Mouse (Mus musculus) heart, adult 9 months (tissue): ENCODE results near the gene AC124502.3.
A peak's percentile ranks its signal among the peaks of the same experiment; 100 is the strongest.
"Not testable (repeated sequence)": the region's sequence is repeated elsewhere in the genome, so short reads cannot be mapped to it uniquely, and the experiment has no call there.

Source experiments
- DNase-seq, 2 experiments: peaks; one replicate each; pipeline ENCODE4 v3.0.0; 2022; ENCODE audit warnings: low spot score in 2 of 2

AC124502.3 gene

DNA sequence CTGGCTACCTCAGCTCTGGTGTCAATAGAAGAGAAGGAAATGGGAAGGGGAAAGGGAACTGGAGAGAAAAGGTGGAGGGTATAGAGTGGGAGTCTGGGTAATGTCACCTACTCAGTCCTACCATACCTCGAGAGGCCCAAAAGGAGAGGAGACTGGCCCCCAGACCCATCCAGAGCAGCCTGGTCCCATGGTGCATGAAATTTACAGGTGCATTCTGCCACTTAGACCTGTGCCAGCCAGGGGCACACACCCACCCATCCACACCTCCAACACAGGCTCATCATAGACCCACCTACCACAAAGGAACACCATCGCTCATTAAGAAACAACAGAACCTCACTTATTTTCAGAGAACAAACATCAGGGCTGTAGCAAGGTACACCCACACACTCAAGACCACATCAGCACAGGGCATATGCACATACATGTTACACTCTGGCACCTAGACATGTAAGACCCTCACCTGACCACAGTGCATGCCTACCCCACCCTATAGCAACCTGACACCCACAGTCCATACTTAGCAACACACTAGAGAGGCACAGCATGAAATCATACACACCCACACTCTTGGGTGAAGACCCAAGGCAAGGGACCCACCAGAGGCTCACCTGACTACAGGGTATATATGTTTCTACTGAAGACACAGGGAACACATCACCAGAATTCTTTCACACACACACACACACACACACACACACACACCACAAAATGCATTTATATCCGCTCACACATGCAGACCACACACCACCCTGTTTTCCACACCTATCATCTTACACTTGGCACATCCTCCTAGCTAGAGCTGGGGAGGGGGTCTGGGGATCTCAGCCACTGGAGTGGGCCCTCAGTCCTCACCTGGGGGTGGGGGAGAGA, 45.5 kb downstream of the AC124502.3 start:
- no peak for DNase-seq

DNA sequence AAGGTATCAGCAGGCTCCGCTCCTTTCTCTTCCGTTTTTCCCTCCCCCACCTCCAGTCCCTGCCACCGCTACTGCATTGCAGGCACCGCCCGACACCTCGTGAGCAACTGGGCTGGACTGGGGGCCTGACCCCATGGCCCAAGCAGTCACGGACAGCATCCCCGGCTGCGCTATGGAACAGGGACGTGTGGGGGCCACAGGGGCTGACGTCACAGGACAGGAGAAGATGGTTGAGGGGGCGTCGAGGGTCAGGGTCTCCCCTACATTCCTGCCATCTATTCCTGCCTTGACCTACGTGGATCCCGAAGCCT, 46.1 kb downstream of the AC124502.3 start:
- DNase-seq, result no peak

DNA sequence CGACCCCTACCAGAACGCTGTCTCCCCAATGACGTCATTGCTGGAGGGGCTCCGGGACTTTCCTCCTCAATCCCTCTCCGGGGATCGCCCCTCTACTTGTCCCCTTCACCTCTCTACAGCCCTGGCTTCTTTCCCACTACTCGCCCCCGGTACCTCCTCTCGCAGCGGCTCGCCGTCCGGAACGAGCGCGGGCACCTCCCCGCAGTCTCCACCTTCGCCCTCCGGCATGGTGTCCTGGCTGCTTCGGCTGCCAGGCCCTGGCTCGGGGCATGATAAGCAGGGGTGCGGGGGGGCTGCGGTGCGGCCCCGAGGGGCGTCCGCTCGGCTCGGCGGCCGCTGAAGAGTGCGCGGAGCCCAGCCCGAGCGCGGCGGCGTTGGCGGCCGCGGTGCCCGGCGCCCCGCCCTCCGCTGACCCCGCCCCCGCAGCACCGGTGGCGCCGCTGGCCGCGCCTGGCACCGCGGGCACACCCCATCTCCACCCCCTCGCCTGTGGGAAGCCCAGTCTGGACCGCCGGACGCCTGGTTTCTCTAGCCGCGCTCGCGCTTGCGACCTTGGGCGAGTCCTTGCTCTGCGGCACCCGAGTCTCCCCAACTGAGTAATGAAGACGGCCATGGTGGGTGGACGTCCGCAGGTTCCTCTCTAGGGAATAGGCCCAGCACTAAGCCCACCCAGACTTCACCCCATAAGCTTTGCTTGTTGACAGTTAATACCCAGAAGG, 46.6 kb downstream of the AC124502.3 start, which contains the start of gene Tmem151a:
Tmem151a (minus strand) TSS at position 387 of the 719 bp plus-strand sequence.
- no peak for DNase-seq

DNA sequence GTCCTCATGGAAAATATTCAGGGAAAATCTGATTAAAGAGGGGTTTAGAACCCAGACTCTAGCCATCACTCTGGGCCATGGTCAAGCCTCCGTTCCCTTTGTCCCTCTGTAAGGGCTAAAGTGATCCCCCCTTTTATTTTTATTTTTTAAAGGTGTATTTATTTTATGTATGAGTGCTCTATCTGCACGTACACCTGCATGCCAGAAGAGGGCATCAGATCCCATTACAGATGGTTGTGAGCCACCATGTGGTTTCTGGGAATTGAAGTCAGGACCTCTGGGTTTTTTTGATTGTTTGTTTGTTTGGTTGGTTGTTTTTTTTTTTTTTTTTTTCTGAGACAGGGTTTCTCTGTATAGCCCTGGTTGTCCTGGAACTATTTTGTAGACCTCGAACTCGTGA, 47.8 kb downstream of the AC124502.3 start:
- not testable (repeated sequence) for DNase-seq

DNA sequence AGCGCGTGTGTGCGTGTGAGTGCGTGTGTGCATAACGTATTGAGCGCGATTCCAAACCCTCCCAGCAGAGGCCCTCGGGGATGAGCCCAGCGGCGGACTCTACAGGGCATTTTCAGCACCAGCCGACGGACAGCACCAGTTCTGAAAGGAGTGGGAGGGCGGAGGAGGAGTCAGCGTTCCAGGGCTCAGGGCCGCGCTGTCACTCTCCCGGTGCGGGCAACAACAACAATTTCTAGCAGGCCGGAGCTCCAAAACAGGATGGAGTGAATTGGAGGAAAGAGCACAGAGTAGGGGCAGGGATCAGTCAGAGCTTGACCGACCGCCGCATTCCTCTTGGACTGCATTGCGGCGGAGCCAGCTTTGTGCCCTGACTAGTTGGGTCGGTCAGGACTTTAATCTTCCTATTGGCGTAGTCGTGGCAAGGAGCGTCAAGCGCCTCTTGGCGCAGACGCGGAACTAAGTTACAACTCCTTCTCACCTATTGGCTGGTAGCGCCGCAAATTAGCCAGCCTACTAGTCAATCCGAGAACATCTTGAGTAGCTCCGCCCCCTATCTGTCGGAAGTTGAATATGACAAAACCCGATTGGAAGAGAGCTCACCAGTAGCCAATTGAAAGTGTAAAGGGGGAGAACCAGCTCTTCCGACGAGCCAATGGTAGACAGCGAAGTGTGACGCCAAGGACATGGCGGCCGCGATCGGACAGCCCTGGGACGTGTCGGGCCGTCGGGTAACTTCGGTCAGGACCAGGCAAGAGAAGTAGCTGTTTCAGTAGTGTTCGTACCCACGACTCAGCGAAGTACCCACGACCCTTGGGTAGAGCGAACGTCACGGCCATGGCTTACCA, 49.4 kb downstream of the AC124502.3 start, which contains the start of gene Yif1a:
Yif1a (plus strand) TSS at position 655 of the 845 bp plus-strand sequence.
- peak; percentile 98 to 99 for DNase-seq

DNA sequence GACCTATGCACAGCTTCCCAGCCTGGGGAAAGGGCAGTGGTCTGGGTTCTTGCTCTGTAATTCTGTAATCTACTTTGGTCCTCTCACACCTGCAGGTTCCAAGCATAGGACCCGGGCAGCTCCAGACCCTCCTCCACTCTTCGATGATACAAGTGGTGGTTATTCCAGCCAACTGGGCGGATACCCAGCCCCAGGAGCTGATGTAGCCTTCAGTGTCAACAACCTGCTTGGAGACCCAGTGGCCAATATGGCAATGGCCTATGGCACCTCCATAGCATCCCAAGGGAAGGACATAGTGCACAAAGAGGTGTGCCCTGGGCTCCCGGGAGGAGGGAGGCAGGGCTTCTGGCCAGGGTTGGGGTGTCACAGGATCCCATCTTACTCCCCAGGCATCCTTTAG, 50.6 kb downstream of the AC124502.3 start:
- no peak for DNase-seq

DNA sequence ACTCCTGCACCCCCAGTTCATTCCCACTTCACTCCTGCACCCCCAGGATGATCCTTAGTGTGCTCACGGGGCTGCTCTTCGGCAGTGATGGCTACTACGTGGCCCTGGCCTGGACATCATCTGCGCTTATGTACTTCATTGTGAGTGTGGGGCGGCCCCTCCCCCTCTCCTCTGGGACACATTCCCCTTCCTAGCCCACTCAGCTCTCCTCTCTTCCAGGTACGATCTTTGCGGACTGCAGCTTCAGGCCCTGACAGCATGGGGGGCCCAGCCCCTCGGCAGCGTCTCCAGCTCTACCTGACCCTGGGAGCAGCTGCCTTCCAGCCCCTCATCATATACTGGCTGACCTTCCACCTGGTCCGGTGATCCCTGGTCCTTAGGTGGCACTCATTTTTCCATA, 53.4 kb downstream of the AC124502.3 start:
- no peak for DNase-seq

DNA sequence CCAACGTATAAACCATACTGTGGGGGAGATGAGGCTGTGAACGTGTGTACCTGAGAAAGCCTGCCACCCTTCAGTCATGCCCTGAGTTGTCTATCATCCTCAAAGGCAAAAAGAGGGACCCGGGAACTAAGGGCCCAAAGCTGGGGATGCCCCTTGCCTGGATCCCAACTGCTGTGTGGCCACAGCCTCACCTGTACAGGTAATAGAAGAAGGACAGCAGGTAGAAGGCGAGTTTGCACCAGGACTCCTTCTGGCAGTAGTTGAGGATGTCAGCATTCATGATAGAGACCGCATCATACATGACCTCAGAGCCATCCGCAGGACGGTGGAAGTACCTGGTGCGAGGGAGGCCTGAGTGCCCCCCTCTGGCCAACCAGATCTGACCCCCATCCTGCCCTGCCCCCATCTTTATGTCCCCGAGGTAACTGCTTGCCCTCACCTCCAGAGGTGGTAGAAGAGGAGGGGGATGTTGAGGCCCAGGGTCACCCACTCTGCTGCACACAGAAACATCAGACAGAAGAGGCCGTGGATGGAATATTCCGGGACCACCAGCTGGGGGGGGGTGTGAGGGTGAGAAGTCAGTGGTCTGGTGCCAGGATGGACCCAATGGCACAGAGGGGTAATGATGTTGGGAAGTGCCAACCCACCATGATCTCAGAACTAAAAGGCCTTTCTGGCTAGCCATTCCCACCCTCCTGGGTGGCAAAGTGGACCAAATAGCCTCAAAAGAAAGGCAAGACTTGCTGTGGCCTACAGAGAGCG, 55.0 kb downstream of the AC124502.3 start:
- DNase-seq, result no peak

DNA sequence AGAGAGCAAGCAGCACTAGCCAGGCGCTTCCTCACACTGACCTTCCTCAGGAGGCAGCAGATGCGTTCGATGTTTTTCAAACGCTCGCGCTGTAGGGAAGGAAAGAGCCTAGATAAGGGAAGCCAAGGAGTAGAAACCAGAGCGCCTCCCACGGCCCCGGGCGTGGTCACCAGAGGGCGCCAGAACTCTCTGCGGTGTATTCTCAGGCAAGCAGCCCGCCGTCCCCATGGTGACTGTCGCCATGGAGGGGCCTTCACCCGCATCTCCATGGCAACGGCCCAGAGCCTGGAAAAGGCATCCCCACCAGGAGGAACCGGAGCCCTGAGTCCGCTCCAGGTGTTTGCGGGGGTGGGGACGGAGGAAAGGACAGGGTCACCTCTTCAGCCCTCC, 55.5 kb downstream of the AC124502.3 start:
- peak; percentile 77 to 82 for DNase-seq

DNA sequence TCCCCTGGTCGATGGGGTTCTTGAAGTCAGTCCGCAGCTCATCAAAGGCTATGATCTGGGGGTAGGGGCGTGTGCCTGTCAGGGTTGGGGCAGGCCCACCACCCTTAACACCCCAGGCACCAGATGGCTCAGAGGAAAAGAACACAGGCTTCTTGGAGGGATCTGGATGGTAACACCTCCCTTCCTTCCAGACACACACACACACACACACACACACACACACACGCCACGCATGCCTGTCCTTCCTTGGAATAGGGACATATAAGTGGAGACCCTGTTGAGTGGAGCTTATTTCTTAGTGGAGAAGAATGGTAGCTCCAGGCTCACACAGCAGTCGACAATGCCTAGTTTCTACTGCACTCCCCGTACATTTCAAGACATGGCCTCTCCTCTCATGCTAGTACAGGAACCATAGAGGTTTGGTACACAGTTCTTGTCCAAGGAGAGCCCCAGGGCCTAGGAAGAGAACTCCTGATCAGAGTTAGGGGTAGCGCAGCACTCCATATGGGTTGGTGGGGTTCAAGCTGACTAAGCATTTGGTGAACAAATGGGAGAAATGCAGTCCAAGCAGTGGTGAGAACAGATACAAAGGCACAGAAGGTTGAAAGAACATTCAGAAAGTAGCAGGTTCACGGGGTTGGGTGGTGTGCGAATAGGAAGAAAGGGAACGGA, 56.2 kb downstream of the AC124502.3 start:
- DNase-seq, result no peak

DNA sequence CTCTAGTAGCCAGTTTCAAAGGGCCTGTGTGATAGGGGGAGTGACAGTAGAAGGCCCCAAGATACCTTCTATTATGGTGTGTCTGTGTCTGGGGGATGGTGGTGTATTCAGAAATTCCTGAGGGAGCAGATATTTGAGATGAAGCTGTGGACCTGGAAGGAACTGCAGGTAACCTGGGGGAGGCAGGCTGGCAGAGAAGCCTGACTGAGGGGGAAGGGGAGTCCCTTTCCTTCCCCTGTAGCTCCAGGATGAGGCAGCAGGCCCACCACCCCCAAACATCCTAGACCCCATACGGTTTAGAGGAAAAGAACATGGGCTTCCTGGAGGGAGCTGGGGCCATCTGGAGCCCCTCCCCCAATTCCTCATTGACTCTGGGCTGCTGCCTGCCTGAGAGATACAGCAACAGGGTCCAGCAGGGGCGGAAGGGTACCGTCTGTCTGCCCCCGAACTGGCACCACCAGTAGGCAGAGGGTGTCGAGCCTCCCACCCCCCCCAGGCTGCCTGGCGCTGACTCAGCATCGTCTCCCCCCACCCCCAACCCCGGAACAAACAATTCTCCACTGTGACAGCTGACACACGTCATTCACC, 57.3 kb downstream of the AC124502.3 start:
- DNase-seq, result no peak

DNA sequence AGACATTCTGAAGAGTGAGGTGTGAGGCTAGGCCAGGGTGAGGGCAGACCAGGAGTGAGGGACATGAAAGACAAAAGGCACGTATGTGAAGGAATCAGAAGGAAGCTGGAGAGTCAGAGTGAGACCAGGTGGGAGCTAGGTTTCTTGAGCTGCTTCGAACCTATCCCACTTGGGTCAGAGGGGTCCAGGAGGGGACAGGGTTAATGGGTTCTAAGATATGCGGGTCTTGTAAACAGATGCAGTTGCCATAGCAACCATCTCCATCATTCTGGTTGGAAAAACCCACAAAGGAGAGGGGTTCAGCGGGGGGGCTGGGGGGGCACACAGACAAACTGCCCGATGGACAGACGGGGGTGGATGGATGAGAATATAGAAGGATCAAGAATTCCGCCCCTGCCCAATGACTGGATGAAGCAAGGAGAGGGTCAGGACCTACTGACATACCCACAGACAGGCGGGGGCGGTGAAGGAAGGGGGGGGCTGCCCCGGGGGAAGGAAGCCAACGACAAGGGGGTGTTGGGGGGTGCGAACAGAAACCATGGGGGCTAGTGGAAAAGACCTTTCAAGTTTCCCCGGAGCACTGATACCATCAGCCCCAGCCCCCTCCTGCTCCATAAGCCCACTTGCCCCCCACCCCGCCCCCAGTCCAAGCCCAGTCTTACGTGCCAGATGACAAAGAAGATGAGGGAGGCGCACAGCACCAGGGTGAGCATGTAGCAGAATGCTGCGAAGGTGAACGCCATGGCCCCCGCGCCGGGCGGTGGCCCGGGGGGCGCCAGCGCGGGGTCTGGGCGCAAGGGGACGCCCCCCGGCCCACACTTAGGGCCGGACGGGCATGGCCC, 59.1 kb downstream of the AC124502.3 start:
- no peak for DNase-seq

DNA sequence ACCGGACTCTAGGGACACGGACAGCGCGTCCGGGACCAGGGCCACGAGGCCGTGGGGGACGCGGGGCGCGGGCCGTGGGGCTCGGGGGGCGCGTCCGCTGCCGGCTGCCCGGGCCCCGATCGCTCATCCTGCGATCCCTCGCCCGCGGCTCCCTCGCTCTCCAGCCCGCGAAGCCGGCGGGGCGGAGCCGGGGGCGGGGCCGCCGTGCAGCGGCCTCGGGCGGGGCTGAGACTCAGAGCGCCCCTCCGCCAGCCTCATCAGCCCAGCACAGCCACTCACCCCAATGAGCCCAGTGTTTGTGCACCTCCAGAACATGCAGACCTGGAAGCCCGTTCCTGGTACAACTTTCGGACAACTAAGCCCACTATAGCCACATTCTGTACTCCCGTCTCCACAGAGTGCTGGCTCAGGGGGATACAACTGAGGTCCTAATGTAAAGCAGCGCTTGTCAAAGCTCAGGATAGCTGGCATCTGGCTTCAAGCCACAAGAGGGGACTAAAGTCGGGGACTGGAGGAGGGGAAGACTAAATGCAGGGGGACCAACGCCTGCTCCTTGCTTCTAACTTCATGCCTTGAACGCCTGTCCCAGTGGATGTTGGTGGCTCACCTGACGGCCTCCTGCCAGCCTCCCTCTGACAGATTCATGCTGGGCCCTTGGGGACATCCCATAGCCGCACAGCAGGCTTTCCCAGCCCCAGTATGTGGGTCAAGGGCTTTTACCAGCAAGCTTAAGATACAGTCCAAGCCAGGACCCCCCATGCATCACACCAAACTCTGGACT, 59.9 kb downstream of the AC124502.3 start, which contains the start of gene Cnih2:
Cnih2 (minus strand) TSS at position 159 of the 781 bp plus-strand sequence.
- DNase-seq, result peak; percentile 29 to 49
